Mouse (Mus musculus): ENCODE data around the gene Mcoln2.
"Not testable (repeated sequence)": the region's sequence is repeated elsewhere in the genome, so short reads cannot be mapped to it uniquely, and the experiment has no call there.

The Mcoln2 gene

GRCm38 (mm10) chr3:146184992-146185657 lies 35.5 kb downstream of the Mcoln2 start:
- peak; percentile 92 for DNase-seq (ENCODE audit: low read depth)

GRCm38 (mm10) chr3:146186033-146186432 lies 36.4 kb downstream of the Mcoln2 start:
- DNase-seq (ENCODE audit: low read depth) = no peak

- DNase-seq (ENCODE audit: low read depth) = peak; percentile 21
These were observed 40.3 kb downstream of the Mcoln2 start for GRCm38 (mm10) chr3:146189933-146190332.

GRCm38 (mm10) chr3:146192507-146192906 lies 42.9 kb downstream of the Mcoln2 start:
- no peak for DNase-seq (ENCODE audit: low read depth)

GRCm38 (mm10) chr3:146195153-146195552 lies 45.5 kb downstream of the Mcoln2 start:
- DNase-seq (ENCODE audit: low read depth) = no peak

GRCm38 (mm10) chr3:146196301-146196700 lies 46.7 kb downstream of the Mcoln2 start:
- no peak for DNase-seq (ENCODE audit: low read depth)

- no peak for DNase-seq (ENCODE audit: low read depth)
These were observed 47.4 kb downstream of the Mcoln2 start for GRCm38 (mm10) chr3:146196780-146197743.

GRCm38 (mm10) chr3:146197785-146198184 lies 48.2 kb downstream of the Mcoln2 start:
- no peak for DNase-seq (ENCODE audit: low read depth)

GRCm38 (mm10) chr3:146198803-146199481 lies 49.3 kb downstream of the Mcoln2 start:
- DNase-seq (ENCODE audit: low read depth) = no peak

- DNase-seq (ENCODE audit: low read depth) = no peak
These were observed 49.9 kb downstream of the Mcoln2 start for GRCm38 (mm10) chr3:146199486-146199885.

GRCm38 (mm10) chr3:146204375-146204774 lies 54.7 kb downstream of the Mcoln2 start:
- no peak for DNase-seq (ENCODE audit: low read depth)

GRCm38 (mm10) chr3:146205305-146205704 lies 55.7 kb downstream of the Mcoln2 start:
- DNase-seq (ENCODE audit: low read depth) = peak; percentile 47

GRCm38 (mm10) chr3:146206635-146207034 lies 57.0 kb downstream of the Mcoln2 start:
- no peak for DNase-seq (ENCODE audit: low read depth)

GRCm38 (mm10) chr3:146207440-146207839 lies 57.8 kb downstream of the Mcoln2 start:
- no peak for DNase-seq (ENCODE audit: low read depth)

- DNase-seq (ENCODE audit: low read depth) = not testable (repeated sequence)
These were observed 60.1 kb downstream of the Mcoln2 start for GRCm38 (mm10) chr3:146209759-146210158.

- DNase-seq (ENCODE audit: low read depth) = no peak
These were observed 61.6 kb downstream of the Mcoln2 start for GRCm38 (mm10) chr3:146211141-146211747.

- DNase-seq (ENCODE audit: low read depth) = no peak
These were observed 62.3 kb downstream of the Mcoln2 start for GRCm38 (mm10) chr3:146211964-146212363.

GRCm38 (mm10) chr3:146213336-146213735 lies 63.7 kb downstream of the Mcoln2 start:
- no peak for DNase-seq (ENCODE audit: low read depth)

GRCm38 (mm10) chr3:146216561-146216960 lies 66.9 kb downstream of the Mcoln2 start:
- no peak for DNase-seq (ENCODE audit: low read depth)

- no peak for DNase-seq (ENCODE audit: low read depth)
These were observed 71.3 kb downstream of the Mcoln2 start, which contains the start of gene Lpar3 for GRCm38 (mm10) chr3:146220776-146221486. TSS of gene Lpar3 (plus strand) at chr3:146220963.

GRCm38 (mm10) chr3:146224271-146224670 lies 74.6 kb downstream of the Mcoln2 start:
- no peak for DNase-seq (ENCODE audit: low read depth)

All from NIH3T3 (cell line).